Mouse (Mus musculus) adrenal gland, postnatal 10 days (tissue): ENCODE measurements at regions not wholly inside any gene's neighbourhood (a gene's known extent, or its start where the extent isn't known, plus 50 kb on each side); places are given as distances from the start of the nearest gene placed in this dataset. TPM values are rescaled to one million over a fixed set of nuclear protein-coding genes. Genes with fewer than 3 reads are reported as not detected.

Experiments
- DNase-seq: peaks from one replicate; pipeline ENCODE4 v3.0.0; 2021; ENCODE audit warnings: mixed read lengths
- microRNA-seq: library from miRNA; unstranded; fragments of <30 nt; microRNA quantifications from one replicate; pipeline ENCODE4 v1.2.0, GENCODE M21; 2021

- no peak for DNase-seq
These were observed 158.2 kb downstream of the Calcrl start for GRCm38 (mm10) chr2:84266883-84267554.

GRCm38 (mm10) chr2:84274038-84274724, 151.0 kb downstream of the Calcrl start:
- no peak for DNase-seq

GRCm38 (mm10) chr2:84277181-84277580, 148.0 kb downstream of the Calcrl start:
- DNase-seq: no peak

Small RNA genes in the stretch of these regions (microRNA-seq; reads per million reads assigned to microRNA genes)
- gene Gm25972: not detected
